Mouse (Mus musculus): ENCODE measurements around the gene Rcn1.

Gene Rcn1

DNA sequence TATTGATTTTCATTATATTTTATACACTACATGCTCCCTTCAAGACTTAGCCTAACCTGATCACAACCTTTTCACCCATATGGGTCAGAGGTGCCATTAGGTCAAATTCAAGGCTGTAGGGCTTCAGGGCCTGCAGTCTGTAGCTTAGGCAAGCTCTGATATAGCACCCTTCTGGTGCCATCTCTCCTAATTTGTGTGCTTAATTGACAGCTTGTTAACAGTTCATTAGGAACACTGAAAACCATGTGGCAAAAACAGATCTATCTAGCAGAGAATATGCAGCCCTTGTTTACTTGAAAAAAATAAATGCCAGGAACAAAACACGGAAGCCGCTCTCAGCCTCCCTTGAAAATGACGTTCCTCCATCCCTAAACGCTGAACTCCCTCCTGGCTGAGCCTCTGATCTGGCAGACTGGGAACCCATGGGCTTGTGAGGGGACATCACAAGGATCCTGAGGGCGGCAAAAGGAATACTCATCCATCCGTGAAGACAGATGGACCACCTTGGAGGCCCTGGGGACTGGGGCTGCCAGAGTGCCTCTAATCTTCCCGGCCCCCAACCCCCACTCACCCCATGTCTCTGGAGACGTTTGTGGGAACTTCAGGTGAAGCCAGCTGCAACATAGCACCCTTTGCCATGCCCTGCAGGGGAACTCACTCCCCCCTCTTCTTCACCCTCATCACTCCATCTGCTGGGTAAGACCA, 61.8 kb downstream of the Rcn1 start:
- DNase-seq (ENCODE audit: low spot score in 2 of 2): no peak

DNA sequence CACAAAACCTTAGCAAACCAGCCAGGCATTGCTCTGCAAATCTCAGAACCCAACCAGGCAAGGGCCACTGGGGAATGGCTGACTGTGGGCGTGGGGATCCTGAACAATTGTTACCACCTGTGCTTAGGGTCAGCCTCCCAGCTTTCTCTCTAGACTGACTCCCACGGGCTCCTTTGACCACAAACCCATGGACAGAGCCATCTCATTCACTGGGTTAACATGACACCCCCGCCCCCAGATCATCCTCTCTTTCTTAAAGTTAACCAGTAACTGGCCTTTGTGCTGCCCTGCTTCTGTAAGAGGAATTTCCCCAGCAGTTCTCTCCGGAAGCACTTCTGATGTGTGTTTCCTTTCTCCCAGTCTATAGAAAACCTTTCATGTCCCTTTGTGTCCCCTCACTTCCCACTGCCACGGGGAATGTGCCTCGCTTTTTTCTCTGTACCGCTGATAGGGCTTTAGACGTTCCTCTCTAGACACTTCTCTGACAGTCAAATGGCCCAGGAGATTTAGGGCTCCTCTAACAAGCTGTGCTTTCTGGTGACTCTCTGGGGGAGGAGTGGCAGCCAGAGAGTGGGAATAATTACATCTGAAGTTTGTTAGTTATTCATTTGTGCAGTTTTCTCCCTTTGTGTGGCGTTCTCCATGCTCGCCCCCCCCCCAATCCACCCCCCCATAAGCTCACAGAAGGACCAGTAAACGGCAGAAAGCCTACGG, 62.6 kb downstream of the Rcn1 start:
- no peak for DNase-seq (ENCODE audit: low spot score in 2 of 2)

Measured in urinary bladder, postnatal 4 days (tissue).